Mouse (Mus musculus) testis, adult 2 months (tissue): ENCODE results near the gene Noct.

ENCODE experiments used
- CTCF ChIP-seq: fragments of 200-500 bp; IDR thresholded peaks from 2 replicates; pipeline ENCODE4 v1.5.1; 2012; ENCODE audit warnings: low read depth, mild to moderate bottlenecking, inconsistent platforms, low read length, moderate library complexity; ENCODE audit not compliant: control insufficient read depth, insufficient read depth, insufficient replicate concordance
- POLR2A ChIP-seq: fragments of 200-500 bp; IDR thresholded peaks from 2 replicates; pipeline ENCODE4 v1.6.1; 2012; ENCODE audit warnings: low read depth, mild to moderate bottlenecking, inconsistent platforms, low read length, moderate library complexity; ENCODE audit not compliant: control insufficient read depth

DNA sequence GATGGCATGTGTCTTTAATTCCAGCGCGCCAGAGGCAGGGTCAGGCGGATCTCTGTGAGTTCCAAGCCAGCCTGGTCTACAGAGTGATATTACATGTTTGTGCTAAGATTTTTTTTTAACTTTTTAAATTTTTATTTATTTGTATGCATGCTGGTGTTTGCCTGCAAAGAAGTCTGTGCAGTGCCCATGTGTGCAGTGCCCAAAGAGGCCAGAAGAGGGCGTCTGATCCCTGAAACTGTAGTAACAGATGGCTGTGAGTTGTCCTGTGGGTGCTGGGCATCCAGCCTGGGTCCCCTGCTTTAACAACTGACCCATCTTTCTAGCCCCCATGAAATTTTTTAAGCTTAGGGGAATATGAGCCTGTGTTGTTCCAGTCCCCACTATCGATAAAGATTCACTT, 19.8 kb upstream of the Noct start:
- TF ChIP-seq CTCF = peak; percentile 80; the same call in 1 of the 2 replicates
- no peak for TF ChIP-seq POLR2A
